ENCODE assay signal across 29 mouse cellular contexts in the genomic region with DNA sequence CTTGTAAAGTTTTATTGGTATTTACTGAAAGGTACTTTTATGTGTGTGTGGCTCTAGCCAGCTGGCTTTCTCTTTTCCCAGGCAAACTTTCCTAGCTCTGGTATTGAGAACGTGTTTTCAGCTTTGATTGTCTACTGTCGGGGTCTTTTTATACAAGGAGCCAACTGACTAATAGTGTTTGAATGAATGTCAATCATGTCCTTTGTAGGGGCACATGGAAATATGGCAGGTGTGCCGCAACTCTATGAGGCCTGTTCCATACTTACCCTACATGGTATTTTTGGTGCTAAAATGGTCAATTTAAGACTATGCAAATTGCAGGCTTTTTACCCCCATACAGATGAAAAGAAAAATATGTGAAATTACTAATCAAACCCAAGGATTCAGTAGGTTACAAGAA. TPM values are rescaled to one million over a fixed set of nuclear protein-coding genes. Genes with fewer than 3 reads are reported as not detected.
"Had no signal": no experiment of that assay in that cellular context is flagged by ENCODE, and none has a peak within 500 bp of the region (broad histone marks: within the 10 kb centered on the region; RNA-seq: fewer than 3 reads in every experiment).

No protein-coding gene starts in this region.

- H3K36me3 ChIP-seq: heart, embryonic 10.5 days; heart, embryonic 12.5 days; hindbrain, embryonic 10.5 days; hindbrain, embryonic 12.5 days; intestine, embryonic 15.5 days; limb, embryonic 10.5 days; limb, embryonic 12.5 days; liver, embryonic 13.5 days; liver, embryonic 15.5 days had no signal

- H3K4me2 ChIP-seq: heart, embryonic 12.5 days; hindbrain, embryonic 12.5 days; hindbrain, embryonic 14.5 days; intestine, embryonic 15.5 days; limb, embryonic 12.5 days; liver, embryonic 11.5 days; liver, embryonic 13.5 days; liver, embryonic 15.5 days had no signal

- H3K27me3 ChIP-seq: heart, embryonic 12.5 days; hindbrain, embryonic 12.5 days; intestine, embryonic 15.5 days; limb, embryonic 12.5 days; liver, embryonic 13.5 days; liver, embryonic 15.5 days had no signal

- H3K9me3 ChIP-seq: heart, embryonic 10.5 days; heart, embryonic 12.5 days; hindbrain, embryonic 10.5 days; hindbrain, embryonic 12.5 days; intestine, embryonic 15.5 days; limb, embryonic 10.5 days; limb, embryonic 12.5 days; liver, embryonic 13.5 days; liver, embryonic 15.5 days had no signal

- ATAC-seq: hindbrain, embryonic 16.5 days; inflammation-experienced regulatory T-cells, adult 6 months; intestine, embryonic 15.5 days; intestine, postnatal 0 days had no signal

- H3K4me1 ChIP-seq: heart, embryonic 10.5 days; heart, embryonic 12.5 days; hindbrain, embryonic 10.5 days; hindbrain, embryonic 12.5 days; intestine, embryonic 15.5 days; liver, embryonic 13.5 days; liver, embryonic 15.5 days had no signal

- H3K9ac ChIP-seq: heart, embryonic 12.5 days; hindbrain, embryonic 12.5 days; hindbrain, embryonic 14.5 days; intestine, embryonic 15.5 days; limb, embryonic 12.5 days; liver, embryonic 13.5 days; liver, embryonic 15.5 days had no signal

- H3K4me3 ChIP-seq: gastrocnemius, adult 2 months; heart, embryonic 10.5 days; heart, embryonic 12.5 days; hindbrain, embryonic 10.5 days; hindbrain, embryonic 12.5 days; intestine, embryonic 15.5 days; layer of hippocampus, adult 2 months; left cerebral cortex, adult 2 months; limb, embryonic 10.5 days; limb, embryonic 12.5 days; liver, embryonic 13.5 days; liver, embryonic 15.5 days had no signal

- H3K27ac ChIP-seq: gastrocnemius, adult 2 months; heart, embryonic 10.5 days; hindbrain, embryonic 10.5 days; hindbrain, embryonic 12.5 days; hindbrain, embryonic 14.5 days; intestine, embryonic 15.5 days; layer of hippocampus, adult 2 months; left cerebral cortex, adult 2 months; limb, embryonic 10.5 days; limb, embryonic 12.5 days; liver, embryonic 13.5 days; liver, embryonic 15.5 days had no signal

- DNase-seq: gastrocnemius, adult 2 months; gastrocnemius, postnatal 10 days; gastrocnemius, postnatal 25 days; heart, adult 18-20 months; heart, postnatal 10 days; heart, postnatal 4 days; kidney, adult 18-20 months; kidney, adult 8-10 months; kidney, postnatal 10 days; kidney, postnatal 25 days; kidney, postnatal 4 days; liver; liver, embryonic 13.5 days had no signal

RNA-seq across cellular contexts. Expression of gene Etv1, which starts 37.1 kb away (rescaled TPM):
- total RNA-seq: granulocyte monocyte progenitor cell, adult 5-6 weeks had no signal
